Mouse (Mus musculus) intestine, embryonic 15.5 days (tissue): ENCODE results near the gene Abcb1b. TPM values are rescaled to one million over a fixed set of nuclear protein-coding genes. Genes with fewer than 3 reads are reported as not detected.

Experiments
- ATAC-seq: fragments of 200-750 bp; cut with Nextera tagmentation; 2 replicates; pipeline ENCODE4 v1.8.0; 2017; ENCODE audit warnings: moderate TSS enrichment, moderate library complexity
- H3K27ac ChIP-seq: fragments of 300-500 bp; sonication (generic); 2 replicates; pipeline ENCODE4 v1.5.1; 2015; ENCODE audit warnings: mild to moderate bottlenecking, inconsistent platforms
- H3K27me3 ChIP-seq: fragments of 300-500 bp; sonication (generic); replicated peaks from 2 replicates; pipeline ENCODE4 v1.6.1; 2015; ENCODE audit warnings: inconsistent platforms
- H3K36me3 ChIP-seq: fragments of 300-500 bp; sonication (generic); 2 replicates; pipeline ENCODE4 v1.6.1; 2015; ENCODE audit warnings: inconsistent platforms
- H3K4me1 ChIP-seq: fragments of 300-500 bp; sonication (generic); replicated peaks from 2 replicates; pipeline ENCODE4 v1.6.1; 2015; ENCODE audit warnings: inconsistent platforms
- H3K4me2 ChIP-seq: fragments of 300-500 bp; sonication (generic); replicated peaks from 2 replicates; pipeline ENCODE4 v1.6.1; 2015; ENCODE audit warnings: mild to moderate bottlenecking, inconsistent platforms
- H3K4me3 ChIP-seq: fragments of 300-500 bp; sonication (generic); replicated peaks from 2 replicates; pipeline ENCODE4 v1.5.1; 2015; ENCODE audit warnings: inconsistent platforms
- H3K9ac ChIP-seq: fragments of 300-500 bp; sonication (generic); 2 replicates; pipeline ENCODE4 v1.6.1; 2015; ENCODE audit warnings: inconsistent platforms
- H3K9me3 ChIP-seq: fragments of 300-500 bp; sonication (generic); 2 replicates; pipeline ENCODE4 v1.6.1; 2016; ENCODE audit warnings: inconsistent platforms
- WGBS: fragments of 180-500 bp; shearing (Covaris S2); methylation state at CpG from one replicate; pipeline ENCODE4 v1.1.7; 2015; 5-methylcytosine and 5-hydroxymethylcytosine counted together
- polyA plus RNA-seq: library from polyadenylated mRNA; unstranded; fragments of >200 nt; fragmentation: Nextera tagmentation; extraction: Ambion mirVana; gene quantifications from 2 replicates; pipeline ENCODE4 v1.2.1, GENCODE M21; 2015

Gene Abcb1b
- polyA plus RNA-seq, 1 experiment from 2014 or later: 1.4 TPM

- Histone ChIP-seq H3K36me3 (no peaks in the 10 kb centered on the region), H3K4me2 (no peak overlapping the region), H3K9ac (no peak overlapping the region), H3K27ac (no peak overlapping the region), H3K4me1 (no peaks in the 10 kb centered on the region), H3K4me3 (no peak overlapping the region), H3K27me3 (no peaks in the 10 kb centered on the region), H3K9me3 (no peaks in the 10 kb centered on the region)
- 78% methylated on average over 6 of the region's 6 CpGs for WGBS
- no peak for ATAC-seq
These were observed 106.6 kb downstream of the Abcb1b start for GRCm38 (mm10) chr5:8904539-8904938.

GRCm38 (mm10) chr5:8911567-8912198 is 113.7 kb downstream of the Abcb1b start:
- WGBS: 80% methylated on average over 8 of the region's 8 CpGs
- no peak overlapping the region for H3K4me3 ChIP-seq
- H3K4me2 ChIP-seq: no peak overlapping the region
- H3K27me3 ChIP-seq: no peaks in the 10 kb centered on the region
- no peak for ATAC-seq
- H3K36me3 ChIP-seq: no peaks in the 10 kb centered on the region
- no peaks in the 10 kb centered on the region for H3K4me1 ChIP-seq
- H3K9ac ChIP-seq: no peak overlapping the region
- H3K9me3 ChIP-seq: no peaks in the 10 kb centered on the region
- no peak overlapping the region for H3K27ac ChIP-seq

Other genes starting within 250 kb of the Abcb1b start
- gene Rundc3b, start 175.2 kb upstream of the Abcb1b start, polyA plus RNA-seq: 5.6 and 7.2 TPM in 2 replicates
- 8.7 and 9.4 TPM in 2 replicates for gene Abcb1a, start 138.1 kb upstream of the Abcb1b start, polyA plus RNA-seq
- 0.48 and 0.95 TPM in 2 replicates for gene Abcb4, start 95.6 kb downstream of the Abcb1b start, polyA plus RNA-seq
- gene Crot, start 199.2 kb downstream of the Abcb1b start, polyA plus RNA-seq: 51.6 and 55.3 TPM in 2 replicates